Mouse (Mus musculus): ENCODE results near the gene Calcoco1.

DNA sequence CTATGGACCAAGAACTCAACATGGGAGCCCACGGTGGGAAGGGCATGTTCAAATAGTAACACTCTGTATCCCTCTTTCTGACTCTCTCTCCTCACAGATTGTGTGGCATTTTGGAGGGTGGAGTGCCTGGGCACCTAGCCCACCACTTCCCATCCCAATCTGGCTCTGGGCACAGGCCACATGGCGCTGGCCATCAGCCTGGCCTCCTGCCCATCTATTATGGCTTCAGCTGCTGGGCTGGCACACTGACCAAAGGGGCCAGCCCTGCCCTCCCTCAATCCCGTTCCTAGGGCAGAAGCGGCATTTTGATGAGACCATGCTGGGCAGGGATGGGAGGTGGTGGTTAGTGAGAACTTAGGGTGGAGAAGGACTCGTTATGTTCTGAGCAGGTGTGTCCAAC, 11.3 kb upstream of the Calcoco1 start:
- no peak for TF ChIP-seq POLR2A (IDR thresholded peaks at IDR 0.05; ENCODE audit: insufficient read depth, low read length)
- no peak for TF ChIP-seq EP300 (IDR thresholded peaks at IDR 0.05; ENCODE audit: insufficient read depth, low read depth, low read length)

Measured in ES-Bruce4 (cell line).